Mouse (Mus musculus) cerebellum, postnatal 14 days (tissue): ENCODE measurements around the gene Cmtm4.

Source experiments
- DNase-seq, 2 experiments: peaks; one replicate each; pipeline ENCODE4 v3.0.0; 2021; ENCODE audit warnings: mixed read lengths in 2 of 2

Gene Cmtm4

GRCm38 (mm10) chr8:104374269-104374668, 21.3 kb downstream of the Cmtm4 start:
- no peak for DNase-seq

GRCm38 (mm10) chr8:104373779-104374178, 21.8 kb downstream of the Cmtm4 start:
- peak; percentile 57 to 60 for DNase-seq

- no peak for DNase-seq
These were observed 24.5 kb downstream of the Cmtm4 start for GRCm38 (mm10) chr8:104371121-104371520.

DNA sequence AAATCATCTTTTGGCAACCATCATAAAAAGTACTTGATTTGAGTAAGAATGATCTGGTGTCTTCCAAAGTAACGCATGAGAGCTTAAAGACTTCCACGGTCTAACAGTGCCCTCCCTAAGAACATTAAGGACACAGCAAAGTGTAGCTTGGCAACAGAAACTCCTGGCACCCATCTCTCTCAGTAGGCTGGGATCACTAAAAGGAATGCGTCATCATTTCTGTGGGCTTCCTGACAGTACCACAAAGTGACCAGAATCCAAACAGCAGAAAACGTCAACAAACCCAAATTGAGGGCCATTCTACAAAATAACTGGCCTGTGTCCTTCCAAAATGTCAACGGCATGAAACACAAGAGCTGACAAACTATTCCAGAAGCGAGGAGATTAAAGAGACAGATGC, 25.5 kb downstream of the Cmtm4 start:
- DNase-seq, result no peak

DNA sequence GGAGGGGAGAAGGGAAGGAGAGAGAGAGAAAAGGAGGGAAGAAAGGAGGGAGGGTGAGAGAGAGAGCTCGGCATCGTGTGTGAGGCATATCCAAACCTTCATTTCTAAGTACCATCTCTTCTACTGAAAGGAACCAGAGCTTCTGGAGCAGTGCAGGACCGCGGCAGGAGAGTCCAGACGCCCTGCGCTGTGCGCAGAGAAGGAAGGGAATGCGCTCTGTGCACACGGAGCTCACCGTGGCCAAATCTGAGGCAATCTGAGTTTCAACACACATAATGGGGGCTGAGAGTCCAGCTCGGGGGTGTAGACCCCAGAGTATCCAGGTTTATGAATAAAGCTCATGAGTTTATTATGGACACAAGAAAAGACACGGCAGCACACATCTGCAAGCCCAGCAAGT, 26.0 kb downstream of the Cmtm4 start:
- no peak for DNase-seq

DNA sequence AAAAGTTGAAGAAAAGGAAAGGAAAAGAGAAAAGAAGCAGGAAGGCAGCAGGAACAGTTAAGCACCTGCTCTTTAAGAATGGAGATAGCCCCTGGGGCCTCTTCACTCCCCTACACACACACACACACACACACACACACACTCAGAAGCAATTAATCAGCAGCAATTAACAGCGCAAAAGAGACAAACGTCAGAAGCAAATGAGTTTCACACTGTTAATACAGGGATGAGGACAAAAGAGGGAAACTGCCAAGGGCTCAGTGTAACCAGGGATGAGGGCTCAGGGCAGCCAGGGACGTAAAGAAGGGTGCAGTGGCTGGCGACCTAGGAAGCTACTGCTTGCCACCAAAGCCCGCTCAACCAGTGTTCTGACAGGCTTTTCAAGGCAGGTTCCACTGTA, 28.2 kb downstream of the Cmtm4 start:
- no peak for DNase-seq

- no peak for DNase-seq
These were observed 29.9 kb downstream of the Cmtm4 start for GRCm38 (mm10) chr8:104365695-104366094.

GRCm38 (mm10) chr8:104359778-104360456, 35.7 kb downstream of the Cmtm4 start:
- DNase-seq, result peak in 1 of 2 experiments; percentile 43

DNA sequence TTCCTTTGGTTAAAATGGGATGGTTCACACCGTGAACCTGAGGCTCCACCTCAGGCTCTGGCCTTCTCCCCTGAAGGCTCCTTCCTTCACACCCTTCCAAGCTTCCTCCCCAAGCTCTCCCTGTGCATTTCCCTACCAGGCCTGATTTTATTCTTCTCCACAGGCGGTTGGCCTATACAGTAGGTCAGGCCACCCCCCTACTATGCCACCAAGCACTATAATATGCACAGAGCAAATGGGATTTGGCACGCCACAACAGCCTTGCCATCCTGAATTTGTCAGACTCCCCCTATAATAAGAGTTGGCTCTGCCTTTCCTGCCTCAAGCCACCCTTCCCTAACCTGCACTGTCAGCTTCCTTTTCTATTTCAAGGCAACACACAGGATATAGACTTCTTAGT, 37.0 kb downstream of the Cmtm4 start:
- DNase-seq, result no peak

DNA sequence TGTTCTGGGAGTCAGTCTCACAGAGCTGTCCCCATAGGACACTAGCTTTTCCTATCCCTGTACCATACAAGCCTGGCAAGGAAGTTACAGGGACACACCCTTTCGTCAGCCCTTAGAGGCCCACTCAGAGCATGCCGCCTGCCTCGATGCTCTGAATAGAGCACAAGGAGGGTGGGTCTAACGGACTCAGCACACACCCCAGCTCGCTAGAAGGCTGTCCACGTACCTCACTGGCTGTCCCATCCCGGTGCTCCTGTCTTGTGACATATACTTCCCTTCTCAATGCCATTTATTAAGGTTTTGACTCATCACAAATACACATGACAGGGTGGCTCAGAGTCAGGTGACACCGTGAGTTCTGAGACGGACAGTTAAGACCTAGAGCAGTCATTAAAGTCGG, 41.1 kb downstream of the Cmtm4 start:
- no peak for DNase-seq

DNA sequence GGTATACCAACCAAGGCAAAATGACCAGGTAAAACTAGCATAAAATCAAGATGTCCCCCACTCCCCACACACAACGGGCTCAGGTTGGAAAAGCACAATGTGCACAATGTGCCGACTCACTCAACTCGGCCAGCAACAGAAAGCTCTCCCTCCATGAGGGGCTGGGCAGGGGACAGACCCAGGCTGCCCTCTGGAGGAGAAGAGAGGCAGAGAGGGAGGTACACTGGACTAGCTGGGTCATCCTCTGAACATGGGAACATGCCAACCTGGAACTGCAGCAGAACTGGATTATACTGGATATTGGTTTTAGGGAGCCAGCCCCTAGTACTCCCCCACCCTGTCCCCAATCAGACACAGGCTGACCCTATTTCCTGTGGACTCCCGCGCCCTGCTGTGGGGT, 42.4 kb downstream of the Cmtm4 start:
- DNase-seq, result no peak

DNA sequence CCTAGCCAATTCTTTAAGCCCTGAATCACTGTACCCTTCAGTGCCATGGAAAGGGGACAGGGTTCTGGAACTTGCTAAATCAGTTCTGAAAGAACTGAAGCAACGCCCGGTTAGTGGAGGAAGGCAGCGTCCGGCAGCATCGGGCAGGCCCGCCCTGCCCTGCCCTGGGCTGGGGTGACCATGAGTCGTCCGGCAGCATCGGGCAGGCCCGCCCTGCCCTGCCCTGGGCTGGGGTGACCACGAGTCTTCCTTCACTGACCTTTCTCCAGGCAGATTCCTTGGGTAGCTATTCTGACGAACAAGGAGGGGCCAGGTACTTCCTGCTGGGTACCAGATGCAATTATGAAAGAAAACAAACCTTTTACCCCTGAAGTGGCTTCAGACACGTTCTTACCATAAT, 45.6 kb downstream of the Cmtm4 start:
- DNase-seq, result no peak

- DNase-seq, result no peak
These were observed 46.6 kb downstream of the Cmtm4 start for GRCm38 (mm10) chr8:104348971-104349370.

- DNase-seq, result no peak
These were observed 48.9 kb downstream of the Cmtm4 start for GRCm38 (mm10) chr8:104346706-104347105.

GRCm38 (mm10) chr8:104344622-104345021, 51.0 kb downstream of the Cmtm4 start:
- DNase-seq, result no peak

DNA sequence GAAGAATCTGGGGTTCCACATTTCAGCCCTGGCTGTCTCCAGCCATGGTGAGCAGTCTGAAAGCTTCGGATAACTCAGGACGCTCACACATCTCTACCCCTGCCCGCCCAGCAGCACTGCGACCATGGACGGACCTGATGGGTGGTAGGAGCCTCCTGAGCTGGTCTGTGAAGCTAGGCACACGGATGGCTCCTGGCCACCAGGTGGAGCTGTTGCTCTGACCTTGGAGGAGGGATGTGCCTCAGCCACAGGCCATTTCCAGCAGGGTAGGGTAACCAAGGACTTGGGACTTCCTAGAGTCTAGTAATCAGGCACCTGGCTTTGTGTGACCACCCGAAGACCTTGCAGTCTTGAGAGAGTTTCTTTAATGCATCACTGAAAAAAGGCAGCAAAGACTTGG, 51.6 kb downstream of the Cmtm4 start:
- DNase-seq, result peak; percentile 94 to 96

DNA sequence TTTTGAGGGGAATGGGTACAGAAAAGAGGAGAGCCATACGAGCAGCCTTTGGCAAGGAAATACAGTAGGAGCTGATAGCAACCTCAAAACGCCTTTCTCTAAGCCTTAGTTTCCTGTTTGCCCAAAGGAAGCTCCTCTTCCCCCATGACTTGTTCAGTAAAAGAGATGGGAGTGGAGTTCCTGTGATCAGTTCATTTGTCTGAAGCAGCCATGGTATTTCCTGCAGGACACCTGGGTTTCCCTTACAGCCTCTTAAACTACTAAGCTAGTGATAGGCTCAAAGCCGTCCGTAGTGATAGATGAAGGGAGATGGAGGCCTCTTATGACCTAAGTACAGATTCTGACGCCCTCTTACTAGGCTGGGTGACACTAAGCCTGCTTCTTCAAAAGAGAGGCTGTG, 53.2 kb downstream of the Cmtm4 start:
- no peak for DNase-seq

DNA sequence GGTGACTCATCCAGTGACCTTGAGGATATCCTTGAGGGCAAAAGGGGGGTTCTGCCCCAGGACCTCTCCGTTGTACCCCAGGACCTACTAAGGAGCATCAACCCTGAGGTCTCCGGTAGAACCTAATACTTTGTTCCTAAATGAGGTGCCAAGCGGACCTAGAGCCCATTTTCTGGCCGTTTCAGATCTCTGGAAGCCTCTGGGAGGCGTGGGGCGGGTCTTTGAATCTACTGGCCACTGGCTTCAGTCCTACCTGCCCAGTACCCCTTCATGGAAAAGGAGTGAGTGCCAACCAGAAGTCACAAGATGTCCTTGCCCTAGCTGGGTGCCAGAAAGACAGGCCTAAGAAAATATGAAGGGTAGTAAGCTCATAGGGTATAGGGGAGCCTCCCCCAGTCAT, 53.9 kb downstream of the Cmtm4 start:
- no peak for DNase-seq

DNA sequence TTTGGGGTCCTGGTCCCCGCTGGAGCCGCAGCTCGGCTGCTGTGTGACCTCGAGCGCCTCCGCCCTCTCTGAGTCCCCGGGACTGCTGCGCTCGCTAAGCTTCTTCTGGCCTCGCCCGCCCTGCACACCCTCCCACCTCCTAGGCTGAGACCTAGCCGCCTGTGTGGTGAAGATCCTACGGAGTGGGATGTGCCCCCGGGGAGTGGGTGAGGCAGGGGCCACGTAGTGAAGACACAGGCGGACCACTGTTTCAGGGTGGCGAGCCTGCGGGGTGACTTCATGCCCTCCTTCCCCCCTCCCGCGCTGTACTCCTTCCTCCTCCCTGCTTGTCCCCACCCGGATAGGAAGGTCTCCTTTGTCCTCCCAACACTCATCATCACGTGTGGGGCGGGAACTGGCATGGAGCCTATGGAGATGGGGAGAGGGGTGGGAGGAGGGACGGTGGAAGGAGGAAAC, 54.5 kb downstream of the Cmtm4 start:
- DNase-seq, result peak in 1 of 2 experiments; percentile 57

- peak; percentile 58 to 79 for DNase-seq
These were observed 55.1 kb downstream of the Cmtm4 start for GRCm38 (mm10) chr8:104340233-104341105.

DNA sequence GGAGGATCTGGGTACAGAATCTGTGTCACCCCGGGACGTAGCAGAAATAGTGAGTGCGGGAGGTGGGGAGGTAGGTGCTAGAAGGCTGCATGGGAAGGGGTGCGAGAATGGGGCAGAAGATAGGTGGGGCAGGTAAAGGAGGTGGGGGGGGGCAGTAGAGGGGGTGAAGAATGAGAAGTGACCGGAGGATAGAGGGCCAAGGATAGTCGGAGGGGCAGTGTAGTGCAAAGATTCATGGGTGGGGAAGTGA, 55.7 kb downstream of the Cmtm4 start:
- no peak for DNase-seq

DNA sequence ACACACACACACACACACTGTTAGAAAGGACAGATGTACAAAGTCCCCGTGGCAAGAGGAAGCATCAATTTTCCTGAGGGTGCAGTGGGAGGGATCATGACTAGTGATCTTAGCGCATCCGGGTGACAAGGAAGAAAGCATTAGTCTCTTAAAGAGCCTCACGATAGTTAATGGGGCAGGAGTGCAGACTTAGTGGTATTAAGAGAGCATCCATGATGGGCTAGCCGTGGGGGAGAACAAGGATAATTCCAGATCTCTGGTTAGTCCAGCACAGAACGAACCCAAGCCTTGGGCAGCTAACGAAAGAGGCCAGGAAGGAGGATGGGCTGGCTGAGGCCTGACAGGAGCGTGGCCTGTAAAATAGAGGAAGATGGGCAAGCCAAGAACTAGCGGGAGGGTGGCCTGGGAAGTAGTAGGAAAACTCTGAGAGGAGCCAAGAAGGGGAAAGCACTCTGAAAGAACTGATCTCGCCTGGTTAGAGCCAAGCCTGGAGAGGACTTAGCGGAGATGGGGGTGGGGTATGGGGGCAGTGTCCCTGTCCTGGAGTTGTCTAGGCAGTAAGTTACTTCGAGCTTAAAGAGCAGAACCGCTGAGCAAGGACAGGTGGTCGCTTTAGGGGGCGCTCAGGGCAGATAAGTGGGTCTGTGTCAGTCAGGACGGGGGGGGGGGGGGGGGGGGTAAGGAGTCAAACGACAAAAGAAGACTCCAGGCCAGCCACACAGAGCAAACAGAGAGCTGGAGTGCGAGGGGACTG, 56.2 kb downstream of the Cmtm4 start, which contains the start of gene Cmtm3:
Gene Cmtm3, plus strand, starts transcription at position 182 of the 754 bp plus-strand sequence.
- DNase-seq, result peak in 1 of 2 experiments; percentile 12

- DNase-seq, result no peak
These were observed 57.7 kb downstream of the Cmtm4 start for GRCm38 (mm10) chr8:104337890-104338289.

GRCm38 (mm10) chr8:104336806-104337205, 58.8 kb downstream of the Cmtm4 start:
- no peak for DNase-seq
